Mouse (Mus musculus): ENCODE measurements around the gene Fgfr1op2.
"Not testable (repeated sequence)": the region's sequence is repeated elsewhere in the genome, so short reads cannot be mapped to it uniquely, and the experiment has no call there.

Fgfr1op2 gene

DNA sequence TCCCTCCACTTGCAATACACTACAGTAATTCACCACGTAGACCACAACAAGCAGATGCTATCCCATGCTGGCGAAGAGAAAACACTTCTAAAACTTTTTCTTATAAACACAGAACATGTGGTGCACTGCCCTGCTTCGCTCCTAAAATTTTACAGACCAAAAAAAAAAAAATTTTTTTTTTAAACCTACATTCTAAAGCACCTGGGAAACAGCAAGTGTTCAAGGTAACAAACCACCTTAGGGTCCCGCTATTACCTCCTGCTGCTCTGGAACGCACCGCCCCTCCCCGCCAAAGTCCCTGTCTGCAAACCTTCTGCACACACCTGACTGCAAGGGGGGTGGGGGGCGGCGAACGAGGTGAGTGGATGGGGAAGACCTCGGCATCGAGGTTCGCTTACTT, at the start of gene Fgfr1op2:
TSS of gene Fgfr1op2 (plus strand) at position 301 of the 400 bp plus-strand sequence.
- DNase-seq (ENCODE audit: low read depth, low spot score): no peak

DNA sequence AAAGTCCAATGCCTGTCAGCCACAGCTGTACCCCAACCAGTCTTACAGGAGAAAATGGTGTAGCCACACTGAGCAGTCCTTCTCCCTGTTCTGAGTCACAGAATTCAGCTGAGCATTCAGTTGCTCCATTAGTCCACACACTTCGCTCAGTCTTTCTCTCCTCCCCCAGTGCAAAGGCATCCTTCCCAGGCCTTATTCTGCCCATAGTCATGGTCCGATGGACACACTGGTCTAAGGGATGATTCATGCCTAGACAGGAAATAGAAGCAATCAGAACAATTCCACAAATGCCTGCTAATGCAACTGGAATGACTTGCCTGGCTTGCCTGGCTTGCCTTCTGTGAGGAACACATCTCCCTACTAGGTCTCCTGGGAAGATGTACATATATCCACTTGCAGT, 49.5 kb upstream of the Fgfr1op2 start:
- DNase-seq (ENCODE audit: low read depth, low spot score): no peak

DNA sequence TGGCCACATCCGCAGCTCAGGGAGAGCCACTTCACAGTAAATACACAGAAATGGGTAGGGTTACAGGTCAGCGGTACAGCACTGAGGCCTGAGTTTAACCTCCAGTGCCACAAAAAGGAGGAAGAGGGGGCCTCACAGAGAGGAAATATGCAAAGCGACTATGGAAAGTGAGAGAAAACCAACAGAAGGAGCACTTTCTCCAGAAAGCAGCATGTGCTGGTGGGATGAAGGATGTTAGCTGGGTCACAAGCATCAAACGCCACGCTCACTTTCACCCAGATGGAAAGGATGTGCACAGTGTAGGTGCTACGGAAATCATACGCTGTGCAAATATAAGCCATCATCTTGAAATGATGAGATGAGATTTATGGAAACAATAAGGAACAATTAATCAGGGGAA, 46.6 kb upstream of the Fgfr1op2 start:
- no peak for DNase-seq (ENCODE audit: low read depth, low spot score)

DNA sequence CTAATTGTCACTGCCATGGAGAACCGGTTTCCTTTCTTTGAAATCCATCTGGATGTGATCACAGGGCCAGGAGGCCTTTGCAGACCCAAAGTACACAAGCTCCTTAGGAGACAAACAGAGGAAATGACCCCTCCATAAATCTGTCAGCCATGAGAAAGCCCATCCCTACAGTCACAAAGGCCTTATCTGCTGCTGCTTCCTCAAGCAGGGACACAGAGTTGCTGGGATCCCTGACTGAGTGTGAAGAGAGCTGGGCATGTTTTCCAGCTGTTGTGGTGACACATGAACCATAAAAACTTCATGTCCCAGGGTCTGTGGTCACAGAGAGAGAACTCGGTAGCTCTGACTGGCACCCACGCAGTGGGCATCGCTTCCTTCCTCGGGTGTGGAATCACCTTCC, 46.2 kb upstream of the Fgfr1op2 start:
- DNase-seq (ENCODE audit: low read depth, low spot score): no peak

DNA sequence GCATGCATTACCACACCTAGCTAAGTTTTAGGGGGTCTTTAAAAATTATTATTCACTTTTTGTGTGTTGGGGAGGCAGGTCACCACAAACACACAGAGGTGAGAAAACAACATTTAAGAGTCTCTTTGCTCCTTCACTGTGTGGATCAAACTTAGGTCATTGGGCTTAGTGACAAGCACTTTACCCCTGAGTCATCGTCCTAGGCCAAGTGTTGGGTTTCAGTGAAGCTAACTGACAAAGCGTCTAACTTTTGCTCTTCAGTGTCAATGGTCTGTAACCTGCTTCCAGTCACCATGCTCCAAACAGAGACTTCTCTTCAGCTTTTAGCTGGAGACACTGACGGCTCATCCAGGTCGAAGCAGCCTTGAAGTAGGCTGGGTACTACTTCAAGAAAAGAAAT, 43.9 kb upstream of the Fgfr1op2 start:
- DNase-seq (ENCODE audit: low read depth, low spot score): no peak

DNA sequence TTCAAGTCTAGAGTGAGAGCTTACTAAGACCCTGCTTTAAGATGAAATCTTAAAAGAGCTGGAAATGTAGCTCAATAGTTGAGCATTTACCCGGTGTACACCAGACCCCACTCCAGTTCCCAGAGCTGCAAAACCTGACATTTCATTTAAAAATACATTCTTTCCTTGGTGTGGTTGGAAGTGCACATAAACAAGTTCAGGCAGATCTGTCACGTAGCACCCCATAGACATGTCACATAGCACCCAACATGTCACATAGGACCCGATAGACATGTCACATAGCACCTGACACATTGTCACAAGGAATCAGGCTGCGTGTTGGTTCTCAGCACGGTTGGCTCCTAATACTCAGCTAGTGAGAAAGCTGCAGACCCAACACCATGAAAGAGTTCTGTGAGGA, 41.5 kb upstream of the Fgfr1op2 start:
- DNase-seq (ENCODE audit: low read depth, low spot score): no peak

DNA sequence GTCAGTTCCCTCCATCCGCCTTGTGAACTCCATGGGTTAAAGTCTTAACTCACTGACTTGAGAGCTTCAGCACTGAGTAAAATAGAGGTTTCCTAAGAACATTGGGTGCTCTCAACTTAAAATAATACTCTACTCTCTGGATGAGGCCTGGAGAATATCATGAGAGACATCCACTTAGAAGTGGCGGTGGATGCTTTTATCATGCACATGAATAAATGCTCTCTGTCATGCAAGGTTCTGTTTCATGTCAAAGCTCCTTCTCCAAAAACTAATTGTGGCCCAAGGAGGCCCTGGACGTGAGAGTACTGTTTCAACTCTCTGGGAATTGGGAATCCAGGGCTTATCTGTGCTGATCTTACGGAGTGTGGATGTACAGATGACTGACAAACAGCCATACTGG, 39.9 kb upstream of the Fgfr1op2 start:
- DNase-seq (ENCODE audit: low read depth, low spot score): no peak

DNA sequence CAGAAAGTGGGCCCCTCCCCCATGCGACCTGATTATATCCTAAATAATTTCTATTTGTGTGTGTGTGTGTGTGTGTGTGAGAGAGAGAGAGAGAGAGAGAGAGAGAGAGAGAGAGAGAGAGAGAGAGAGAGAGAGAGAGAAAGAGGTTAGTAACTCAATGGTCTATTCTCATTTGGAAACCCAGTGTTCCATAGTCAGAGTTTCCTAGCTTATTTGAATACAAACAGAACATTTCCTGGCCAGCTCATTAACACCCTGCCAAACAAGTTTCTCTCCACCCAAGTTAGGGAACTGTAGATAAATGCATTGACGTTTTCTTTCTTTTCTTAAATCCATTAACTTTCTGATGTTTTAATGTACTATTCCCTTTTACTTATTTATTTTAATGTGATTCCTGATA, 38.9 kb upstream of the Fgfr1op2 start:
- DNase-seq (ENCODE audit: low read depth, low spot score): no peak

DNA sequence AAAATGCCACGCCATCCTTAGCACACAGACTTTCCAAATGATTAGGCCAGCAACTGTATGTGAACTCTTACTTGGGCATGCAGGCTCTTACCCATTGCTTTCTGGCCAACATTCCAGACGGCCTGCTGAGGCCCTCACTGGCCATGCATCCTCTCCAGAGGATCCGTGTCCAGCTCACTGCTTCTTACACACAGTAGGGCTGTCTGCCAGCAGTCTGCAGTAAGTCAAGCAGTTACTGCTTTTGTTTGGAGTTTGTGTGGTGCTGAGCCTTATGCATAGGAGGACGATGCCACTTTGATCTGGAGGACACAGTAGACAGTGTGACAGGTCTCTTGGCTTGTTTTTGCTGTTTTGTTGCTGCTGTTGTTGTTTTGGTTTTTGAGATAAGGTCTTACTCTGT, 38.3 kb upstream of the Fgfr1op2 start:
- no peak for DNase-seq (ENCODE audit: low read depth, low spot score)

DNA sequence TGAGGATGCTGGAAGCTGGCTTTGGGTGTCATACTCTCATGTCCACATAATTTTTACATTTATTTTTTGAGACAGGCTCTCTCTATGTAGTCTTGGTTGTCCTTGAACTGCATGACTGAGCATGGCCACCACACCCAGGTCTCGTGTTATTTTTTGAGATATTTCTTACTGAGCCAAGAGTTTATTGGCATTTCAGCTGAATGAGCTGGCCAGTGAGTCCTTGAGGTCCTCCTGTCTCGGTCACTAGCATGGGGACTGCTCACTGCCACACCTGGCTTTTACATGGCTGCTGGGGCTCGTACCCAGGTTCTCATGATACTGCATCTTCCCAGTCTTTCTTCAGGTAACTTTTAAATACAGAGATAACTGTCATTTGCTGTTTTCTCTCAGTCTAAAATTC, 36.6 kb upstream of the Fgfr1op2 start:
- no peak for DNase-seq (ENCODE audit: low read depth, low spot score)

DNA sequence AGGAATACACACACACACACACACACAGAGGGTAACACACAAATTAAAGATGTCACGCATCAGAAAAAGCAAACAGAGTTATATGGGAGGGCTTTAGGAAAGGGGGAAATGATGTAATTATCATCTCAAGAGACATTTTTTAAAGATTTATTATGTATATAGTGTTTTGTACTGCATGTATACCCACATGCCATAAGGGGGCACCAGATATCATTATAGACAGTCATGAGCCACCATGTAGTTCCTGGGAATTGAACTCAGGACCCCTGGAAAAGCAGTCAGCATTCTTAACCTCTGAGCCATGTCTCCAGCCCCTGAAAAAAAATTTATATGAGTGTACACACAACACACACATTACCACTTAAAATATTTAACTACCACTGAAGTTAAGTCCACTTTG, 32.4 kb upstream of the Fgfr1op2 start:
- DNase-seq (ENCODE audit: low read depth, low spot score): no peak

DNA sequence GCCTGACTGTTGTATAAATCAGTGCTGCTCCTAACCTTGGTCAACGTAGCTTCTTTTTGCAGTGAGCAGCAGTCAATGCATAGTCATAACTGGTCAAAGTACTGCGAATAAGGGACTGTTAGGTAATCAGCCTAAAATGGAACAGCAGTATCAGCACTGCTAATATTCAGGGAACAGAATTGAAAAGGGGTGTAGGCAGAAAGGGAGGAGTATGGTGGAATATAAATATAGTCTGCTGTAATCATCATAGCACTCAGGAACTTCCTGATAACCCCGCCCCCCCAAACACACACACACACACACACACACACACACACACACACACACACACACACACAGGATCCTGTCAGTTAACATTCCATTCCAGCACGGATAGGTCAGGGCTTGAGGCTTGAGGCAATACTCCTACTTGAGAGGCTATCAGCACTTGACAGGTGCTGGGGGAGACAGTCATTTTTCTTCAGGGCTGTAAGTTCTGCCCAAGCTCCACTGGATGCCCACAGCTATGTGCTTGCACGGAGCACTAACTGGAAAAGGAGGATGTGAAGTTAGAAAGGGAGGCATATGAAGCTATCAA, 31.6 kb upstream of the Fgfr1op2 start:
- peak; percentile 14 for DNase-seq (ENCODE audit: low read depth, low spot score)

DNA sequence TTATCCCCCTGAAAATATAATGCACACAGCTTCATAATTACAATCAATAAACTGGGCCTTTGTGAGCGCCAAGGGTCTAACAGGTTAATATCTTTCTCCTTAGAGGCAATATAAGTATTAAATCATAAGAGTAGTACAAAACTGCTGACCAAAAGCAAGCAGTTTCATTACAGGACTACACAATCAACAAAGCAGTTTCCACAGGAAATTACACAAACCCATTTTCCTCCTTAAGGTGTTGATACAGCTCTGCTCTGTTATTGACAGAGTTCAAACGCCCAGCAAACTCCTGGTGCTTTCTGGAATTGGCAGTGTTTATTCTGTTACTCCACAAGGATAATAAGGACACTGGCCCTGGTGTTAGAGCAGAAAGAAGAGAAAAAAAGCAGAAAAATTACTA, 26.6 kb upstream of the Fgfr1op2 start:
- no peak for DNase-seq (ENCODE audit: low read depth, low spot score)

DNA sequence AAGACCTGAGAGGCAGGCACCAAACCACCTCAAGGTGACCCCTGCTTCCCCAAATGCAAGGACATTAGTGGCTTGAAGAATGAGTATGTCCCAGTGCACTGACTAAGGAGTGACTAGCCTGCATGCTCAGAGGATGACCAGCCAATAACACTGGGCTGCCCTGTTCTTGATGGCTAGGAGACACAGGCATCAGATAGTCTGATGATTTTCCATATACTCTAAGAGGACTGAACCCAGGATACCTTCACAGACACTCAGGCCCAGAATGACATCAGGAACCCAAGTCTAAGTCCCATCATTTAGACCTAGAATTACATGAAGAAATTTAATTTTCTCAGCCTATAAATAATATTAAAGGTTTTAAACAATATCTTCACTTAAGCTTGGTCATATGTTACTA, 25.7 kb upstream of the Fgfr1op2 start:
- DNase-seq (ENCODE audit: low read depth, low spot score): no peak

DNA sequence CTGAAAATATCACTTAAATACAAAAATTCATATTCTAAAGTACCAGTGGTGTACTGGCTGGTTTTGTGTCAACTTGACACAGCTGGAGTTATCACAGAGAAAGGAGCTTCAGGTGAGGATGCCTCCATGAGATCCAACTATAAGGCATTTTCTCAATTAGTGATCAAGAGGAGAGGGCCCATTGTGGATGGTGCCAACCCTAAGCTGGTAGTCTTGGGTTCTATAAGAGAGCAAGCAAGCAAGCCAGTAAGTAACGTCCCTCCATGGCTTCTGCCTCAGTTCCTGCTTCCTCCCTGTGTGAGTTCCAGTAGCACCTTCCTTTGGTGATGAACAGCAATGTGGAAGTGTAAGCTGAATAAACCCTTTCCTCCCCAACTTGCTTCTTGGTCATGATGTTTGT, 14.5 kb upstream of the Fgfr1op2 start:
- DNase-seq (ENCODE audit: low read depth, low spot score): not testable (repeated sequence)

DNA sequence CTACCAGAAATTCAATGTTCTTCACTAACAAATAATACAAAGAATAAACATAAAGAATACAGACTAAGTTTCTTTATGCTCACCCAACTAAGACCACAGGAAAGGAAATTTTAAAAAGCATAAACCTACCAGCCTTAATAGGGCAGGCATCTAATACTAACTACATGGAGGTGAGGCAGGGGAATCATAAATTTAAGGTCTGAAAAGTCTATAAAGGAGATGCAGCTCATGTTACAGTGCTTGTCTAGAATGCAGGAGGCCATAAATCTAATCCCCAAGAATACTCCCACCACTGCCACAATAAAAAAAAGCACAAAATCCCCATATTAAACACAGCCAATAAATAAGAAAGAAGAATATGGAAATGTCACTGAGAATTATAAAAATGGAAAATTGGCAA, 4.9 kb upstream of the Fgfr1op2 start:
- no peak for DNase-seq (ENCODE audit: low read depth, low spot score)

DNA sequence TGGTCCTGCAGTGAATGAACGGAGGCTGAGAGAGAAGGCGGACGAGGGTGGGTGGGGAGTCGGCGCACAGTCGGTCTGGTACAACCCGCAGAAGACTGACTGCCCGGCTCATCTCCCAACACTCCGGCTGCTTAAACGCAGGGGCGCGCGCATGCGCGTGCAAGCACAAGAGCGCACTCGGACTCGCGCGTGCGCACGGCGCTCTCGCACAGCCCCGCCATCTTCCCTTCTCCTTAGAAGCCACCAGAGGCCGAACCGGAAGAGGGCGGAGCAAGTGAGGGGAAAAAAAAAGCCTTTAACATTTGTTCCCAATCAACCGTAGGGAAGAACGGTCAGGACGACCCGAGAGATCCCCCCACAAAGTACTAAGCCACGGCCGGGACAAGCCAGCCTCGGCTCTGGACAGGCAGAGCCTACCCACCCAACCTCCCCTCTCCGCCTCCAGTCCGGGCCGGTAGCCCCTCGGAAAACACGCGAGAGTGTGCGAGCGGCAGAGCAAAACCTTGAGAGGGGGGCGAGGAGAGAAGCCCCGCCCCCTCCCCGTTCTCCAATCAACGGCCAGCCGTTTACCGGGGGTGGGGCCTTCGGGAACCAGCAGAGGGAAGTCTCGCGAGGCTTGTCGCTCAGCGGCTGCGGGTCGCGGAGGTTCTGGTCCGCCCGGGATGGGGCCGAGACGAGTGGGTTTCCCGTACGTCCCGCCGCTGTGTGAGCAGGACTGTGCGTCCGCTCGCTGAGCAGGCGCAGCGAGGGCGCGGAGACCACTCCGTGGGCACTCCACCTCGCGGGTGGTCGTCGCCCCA, 507 bp downstream of the Fgfr1op2 start, which contains the start of gene Ints13:
TSS of gene Ints13 (minus strand) at position 526 of the 800 bp plus-strand sequence.
- peak; percentile 99 for DNase-seq (ENCODE audit: low read depth, low spot score)

DNA sequence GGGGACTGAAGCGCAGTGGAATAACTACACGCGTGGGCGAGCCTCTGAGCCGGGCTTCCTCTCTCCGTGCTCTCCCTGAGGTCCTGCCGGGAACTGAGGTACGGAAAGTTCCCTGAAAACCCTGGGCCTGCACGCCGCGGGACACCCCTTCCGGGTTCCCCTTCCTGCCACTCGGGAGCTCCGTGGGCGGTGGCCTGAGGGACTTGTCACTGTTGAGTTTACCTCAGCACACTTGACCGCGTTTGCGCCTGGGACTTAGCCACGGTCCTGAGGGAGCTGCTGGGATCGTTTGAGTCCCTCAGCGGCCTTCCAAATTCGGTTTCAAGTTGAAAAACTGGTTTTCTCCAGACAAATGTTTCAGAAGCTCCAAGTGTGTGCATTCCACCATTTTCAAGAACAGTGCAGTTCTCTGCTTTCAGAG, 1.1 kb downstream of the Fgfr1op2 start:
- DNase-seq (ENCODE audit: low read depth, low spot score): peak; percentile 70

DNA sequence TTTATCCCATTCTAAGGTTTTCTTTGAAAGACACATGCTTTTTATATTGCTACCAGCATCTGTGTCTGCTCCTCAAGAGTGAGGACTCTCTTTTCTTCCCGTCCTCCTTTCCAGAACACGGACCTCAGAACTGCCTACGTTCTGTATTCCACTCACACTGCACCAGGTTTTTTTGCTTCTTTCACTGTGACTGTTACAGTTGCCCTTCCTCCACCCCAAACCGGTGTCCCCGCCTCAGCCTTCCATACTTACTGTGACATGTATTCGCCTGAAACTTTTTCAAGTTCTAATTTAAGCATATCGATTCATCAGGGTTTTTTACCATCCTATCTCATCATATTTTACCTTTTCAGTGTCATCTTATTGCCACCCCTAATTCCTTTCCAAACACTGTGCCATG, 1.6 kb downstream of the Fgfr1op2 start:
- DNase-seq (ENCODE audit: low read depth, low spot score): peak; percentile 64

DNA sequence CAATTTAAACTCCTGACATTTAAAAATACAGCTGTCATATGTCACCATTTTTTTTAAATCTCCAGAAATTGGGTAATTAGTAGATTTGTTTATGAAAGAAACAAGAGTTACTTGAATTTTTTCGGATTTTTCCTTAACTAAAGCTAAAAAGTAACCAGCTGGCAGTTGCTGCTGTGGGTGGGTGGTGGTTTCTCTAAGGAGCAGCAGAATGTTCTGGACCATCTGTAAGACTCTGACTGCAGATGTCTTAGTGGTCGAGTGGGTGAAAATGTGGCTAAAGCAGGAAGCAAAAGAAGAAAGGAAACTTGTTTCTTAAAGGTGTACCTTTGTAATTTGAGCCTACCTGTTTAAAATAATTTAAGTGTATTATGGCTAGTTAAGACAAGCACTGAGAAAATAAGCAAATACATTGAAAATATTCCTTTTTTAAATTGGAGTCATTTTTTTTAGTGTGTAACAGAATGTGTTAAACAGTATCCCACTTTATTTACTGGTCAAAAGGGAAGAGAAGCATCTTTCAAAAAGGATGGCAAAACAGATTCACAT, 3.5 kb downstream of the Fgfr1op2 start:
- DNase-seq (ENCODE audit: low read depth, low spot score): peak; percentile 86

DNA sequence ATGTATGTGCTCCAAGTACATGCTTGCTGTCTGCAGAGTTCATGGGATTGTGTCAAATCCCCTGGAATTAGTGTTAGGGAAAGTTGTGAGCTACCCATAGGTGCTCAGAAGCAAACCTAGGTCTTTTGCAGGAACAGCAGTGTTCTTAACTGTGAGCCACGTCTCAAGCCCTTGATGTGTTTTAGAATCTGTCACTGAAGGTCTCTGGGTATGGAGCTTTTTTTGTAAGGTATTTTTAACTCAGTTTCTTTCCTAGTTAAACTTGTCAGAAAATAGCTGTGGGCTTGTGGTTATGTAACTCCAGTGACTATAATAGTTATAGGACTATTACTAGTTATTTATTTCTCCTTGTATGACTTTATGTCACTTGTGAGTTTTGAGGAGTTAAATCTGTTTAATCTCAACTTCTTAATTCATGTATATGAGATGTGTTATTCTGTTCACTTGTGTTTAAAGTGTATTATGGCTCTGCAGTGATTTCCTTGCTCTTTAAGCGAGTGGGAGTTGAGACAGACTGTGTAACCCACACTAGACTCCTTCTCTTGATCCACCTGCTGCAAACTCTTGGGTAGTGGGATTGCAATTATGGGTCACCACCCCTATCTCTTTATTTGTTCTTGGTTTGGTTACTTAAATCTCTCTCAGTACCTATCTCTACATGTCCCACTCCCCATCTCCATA, 6.5 kb downstream of the Fgfr1op2 start:
- peak; percentile 52 for DNase-seq (ENCODE audit: low read depth, low spot score)

DNA sequence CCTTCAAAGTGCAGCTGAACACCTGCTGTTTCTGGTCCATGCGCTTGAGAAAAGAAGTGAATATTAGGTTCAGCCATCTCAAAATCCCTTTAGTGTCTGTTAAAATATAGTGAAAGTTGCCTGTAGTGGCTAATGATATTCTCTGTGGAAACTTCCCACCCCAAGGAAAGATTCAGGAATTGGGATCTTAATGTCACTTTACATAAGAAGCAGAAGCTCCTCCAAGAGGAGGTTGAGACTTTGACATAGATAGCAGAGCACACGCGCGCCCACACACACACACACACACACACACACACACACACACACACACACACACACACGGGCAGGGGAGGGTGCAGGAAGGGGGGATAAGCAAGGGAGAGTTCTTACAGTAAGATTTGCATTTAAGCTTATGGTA, 8.1 kb downstream of the Fgfr1op2 start:
- peak; percentile 54 for DNase-seq (ENCODE audit: low read depth, low spot score)

DNA sequence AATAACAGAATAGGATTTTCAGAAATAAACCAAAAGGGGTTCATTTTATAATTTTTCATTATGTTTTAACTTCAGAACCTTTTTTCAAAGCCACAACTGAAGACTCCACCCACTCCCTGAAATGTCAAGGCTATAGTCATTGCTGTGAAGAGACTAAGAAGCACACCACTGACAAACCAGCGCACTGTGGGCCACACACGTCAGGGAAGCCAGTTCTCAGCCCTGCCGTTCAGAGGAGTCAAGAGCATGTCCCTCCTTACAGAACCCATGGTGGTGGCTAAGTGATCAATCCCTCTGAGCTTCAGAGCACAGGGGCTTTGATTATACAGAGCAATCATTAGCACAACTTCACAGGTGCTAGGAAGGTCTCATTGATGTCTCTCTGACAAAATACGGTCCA, 25.6 kb downstream of the Fgfr1op2 start:
- peak; percentile 33 for DNase-seq (ENCODE audit: low read depth, low spot score)
